Mouse (Mus musculus) stomach, embryonic 16.5 days (tissue): Measurements from ENCODE around the gene Cpn1. TPM values are rescaled to one million over a fixed set of nuclear protein-coding genes. Genes with fewer than 3 reads are reported as not detected.

ENCODE experiments used
- ATAC-seq: fragments of 200-750 bp; cut with Nextera tagmentation; 2 replicates; pipeline ENCODE4 v1.8.0; 2017; ENCODE audit warnings: moderate number of reproducible peaks, moderate TSS enrichment; ENCODE audit not compliant: insufficient read depth, low FRiP score
- H3K27ac ChIP-seq: fragments of 300-500 bp; sonication (generic); 2 replicates; pipeline ENCODE4 v1.5.1; 2014; ENCODE audit warnings: low read length
- H3K27me3 ChIP-seq: fragments of 300-500 bp; sonication (generic); 2 replicates; pipeline ENCODE4 v1.6.1; 2014; ENCODE audit warnings: low read length, control low read depth, mixed read lengths; ENCODE audit not compliant: control insufficient read depth, insufficient read depth
- H3K36me3 ChIP-seq: fragments of 300-500 bp; sonication (generic); 2 replicates; pipeline ENCODE4 v1.6.1; 2014; ENCODE audit warnings: low read length; ENCODE audit not compliant: control insufficient read depth, insufficient read depth
- H3K4me1 ChIP-seq: fragments of 300-500 bp; sonication (generic); 2 replicates; pipeline ENCODE4 v1.6.1; 2014; ENCODE audit warnings: low read length, control low read depth, mixed read lengths; ENCODE audit not compliant: control insufficient read depth, insufficient read depth
- H3K4me2 ChIP-seq: fragments of 300-500 bp; sonication (generic); 2 replicates; pipeline ENCODE4 v1.6.1; 2014; ENCODE audit warnings: low read depth, low read length, mixed read lengths
- H3K4me3 ChIP-seq: fragments of 300-500 bp; sonication (generic); replicated peaks from 2 replicates; pipeline ENCODE4 v1.5.1; 2014; ENCODE audit warnings: mild to moderate bottlenecking, low read length
- H3K9ac ChIP-seq: fragments of 300-500 bp; sonication (generic); 2 replicates; pipeline ENCODE4 v1.6.1; 2014; ENCODE audit warnings: low read length
- H3K9me3 ChIP-seq: fragments of 300-500 bp; sonication (generic); replicated peaks from 2 replicates; pipeline ENCODE4 v1.6.1; 2016; ENCODE audit warnings: low read length, control low read depth; ENCODE audit not compliant: control insufficient read depth
- WGBS: fragments of 180-500 bp; shearing (Covaris S2); extraction: QIAGEN DNeasy Blood & Tissue Kit; methylation state at CpG from one replicate; pipeline ENCODE4 v1.1.7; 2014; 5-methylcytosine and 5-hydroxymethylcytosine counted together
- polyA plus RNA-seq: library from polyadenylated mRNA; unstranded; fragments of >200 nt; fragmentation: Nextera tagmentation; extraction: Ambion mirVana; gene quantifications from 2 replicates; pipeline ENCODE4 v1.2.1, GENCODE M21; 2015

The Cpn1 gene
- polyA plus RNA-seq, 1 experiment from 2014 or later: 56.6 TPM

DNA sequence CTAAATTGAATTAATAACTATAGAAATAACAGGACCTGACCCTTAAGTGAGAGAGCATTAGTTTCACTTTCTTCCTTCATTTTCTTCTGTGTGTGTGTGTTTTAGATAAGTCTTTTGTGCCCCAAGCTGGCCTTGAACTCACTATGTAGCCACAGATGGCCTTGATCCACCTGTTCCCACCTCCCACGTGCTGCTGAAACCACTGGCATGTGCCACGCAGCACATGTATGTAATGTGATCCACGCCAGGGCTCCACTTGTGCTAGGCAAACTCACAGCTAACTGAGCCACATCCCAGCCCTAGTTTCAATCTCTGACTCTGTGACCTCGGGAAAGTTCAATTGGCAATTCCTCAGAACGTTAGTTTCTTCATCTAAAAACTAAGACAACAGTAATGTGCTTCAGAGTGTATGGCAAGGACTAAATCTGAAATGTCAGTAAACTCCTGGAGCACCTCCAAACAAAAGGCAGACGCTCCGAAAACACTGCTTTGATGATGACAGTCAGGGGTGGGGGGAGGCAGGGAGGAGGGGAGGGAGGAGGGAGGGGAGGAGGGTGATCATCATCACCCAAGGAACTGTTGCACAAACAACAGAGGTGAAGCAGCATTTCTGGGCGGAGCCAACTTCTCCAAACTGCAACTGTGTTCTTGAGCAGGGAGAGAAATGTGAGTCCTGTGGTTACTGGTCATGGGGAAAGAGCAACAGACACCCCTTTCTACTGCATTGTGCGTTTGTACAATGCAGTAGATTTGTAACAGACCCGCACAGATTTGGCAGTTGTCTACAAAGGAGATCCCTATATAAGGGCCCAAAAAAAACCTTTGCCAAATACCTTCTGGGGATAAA, 60.0 kb downstream of the Cpn1 start:
- H3K9ac ChIP-seq: no peak overlapping the region

DNA sequence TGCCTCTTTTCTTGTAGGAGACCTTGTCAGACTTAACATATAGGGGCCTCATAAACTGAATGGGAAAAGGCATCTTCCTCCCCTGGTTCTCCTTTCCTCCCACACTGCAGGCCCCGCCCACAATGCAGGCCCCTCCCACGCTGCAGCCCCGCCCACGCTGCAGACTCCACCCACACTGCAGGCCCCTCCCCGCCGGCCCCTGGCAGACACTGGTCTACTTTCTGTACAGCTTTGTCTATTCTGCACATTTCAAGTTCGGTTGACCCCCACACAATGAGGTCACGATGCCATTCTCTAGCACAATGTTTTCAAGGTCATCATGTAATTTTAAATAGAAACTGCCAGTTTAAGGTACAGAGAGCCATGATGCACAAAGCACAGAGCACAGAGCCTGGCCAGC, 62.0 kb downstream of the Cpn1 start:
- H3K9me3 ChIP-seq: 0 out of 2 replicates have a peak, but pooled peaks cover 3% of the 10 kb centered on the region
- H3K36me3 ChIP-seq: no peaks in the 10 kb centered on the region; the same call in 1 of the 2 replicates
- no peak for ATAC-seq
- no peaks in the 10 kb centered on the region for H3K27me3 ChIP-seq
- peaks cover 3% of the 10 kb centered on the region; the same call in 1 of the 2 replicates for H3K4me1 ChIP-seq
- H3K4me2 ChIP-seq: no peak overlapping the region
- H3K27ac ChIP-seq: no peak overlapping the region
- WGBS: 58% methylated on average over 8 of the region's 8 CpGs
- no peak overlapping the region for H3K4me3 ChIP-seq
- H3K9ac ChIP-seq: no peak overlapping the region

More for the DNA sequence above, 60.0 kb downstream of the Cpn1 start:
- Histone ChIP-seq H3K4me1 (peaks cover 5% of the 10 kb centered on the region; the same call in 1 of the 2 replicates), H3K27ac (no peak overlapping the region), H3K27me3 (no peaks in the 10 kb centered on the region), H3K4me3 (no peak overlapping the region), H3K36me3 (no peaks in the 10 kb centered on the region; the same call in 1 of the 2 replicates), H3K4me2 (no peak overlapping the region), H3K9me3 (0 out of 2 replicates have a peak, but pooled peaks cover 3% of the 10 kb centered on the region)
- ATAC-seq: no peak
- WGBS: 67% methylated on average over 10 of the region's 10 CpGs

DNA sequence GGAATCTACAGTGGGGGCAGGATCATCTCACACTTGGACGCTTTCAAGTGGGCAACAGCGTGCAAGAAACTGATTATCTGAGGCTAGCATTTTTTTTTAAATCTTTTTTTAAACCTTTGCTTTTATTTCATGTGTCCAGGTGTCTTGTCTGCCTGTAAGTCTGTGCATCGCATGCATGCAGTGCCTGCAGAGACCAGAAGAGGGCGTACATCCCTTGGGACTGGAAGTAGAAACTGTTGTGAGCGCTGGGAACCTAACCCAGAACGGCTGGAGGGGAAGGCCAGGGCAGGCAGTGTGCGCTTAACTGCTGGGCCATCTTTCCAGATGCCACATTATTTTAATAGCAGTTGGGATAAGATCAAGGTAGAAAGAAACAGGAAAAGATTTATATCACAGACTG, 63.4 kb downstream of the Cpn1 start:
- H3K27me3 ChIP-seq: no peaks in the 10 kb centered on the region
- H3K36me3 ChIP-seq: no peaks in the 10 kb centered on the region; the same call in 1 of the 2 replicates
- H3K4me2 ChIP-seq: no peak overlapping the region
- H3K4me1 ChIP-seq: peaks cover 3% of the 10 kb centered on the region; the same call in 1 of the 2 replicates
- no peak overlapping the region for H3K27ac ChIP-seq
- 0 out of 2 replicates have a peak, but pooled peaks cover 3% of the 10 kb centered on the region for H3K9me3 ChIP-seq
- no peak overlapping the region for H3K4me3 ChIP-seq
- no peak overlapping the region for H3K9ac ChIP-seq
- 97% methylated on average over 7 of the region's 7 CpGs for WGBS
- no peak for ATAC-seq

DNA sequence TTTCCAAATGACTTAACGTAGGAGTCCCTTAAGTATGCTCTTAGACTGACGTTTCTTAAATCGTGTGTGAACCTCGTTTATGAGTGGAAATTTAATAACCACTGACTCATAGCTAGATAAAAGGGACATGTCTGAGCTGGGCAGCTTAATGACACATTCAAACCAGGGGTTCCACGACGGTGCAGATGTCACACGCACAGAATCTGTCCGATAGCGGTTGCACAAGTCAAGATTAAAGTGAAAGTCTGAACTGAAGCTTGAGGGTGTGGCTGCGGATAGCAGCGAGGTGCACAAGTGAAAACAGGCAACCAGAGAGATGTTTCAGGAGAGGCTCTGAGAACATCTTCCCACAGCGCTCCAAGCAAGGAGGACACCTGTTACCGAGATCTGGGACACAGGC, 64.9 kb downstream of the Cpn1 start:
- 47% methylated on average over 13 of the region's 13 CpGs for WGBS
- H3K4me1 ChIP-seq: peaks cover 11% of the 10 kb centered on the region; the same call in 1 of the 2 replicates
- H3K4me3 ChIP-seq: peak overlapping the region; percentile 15; the same call in 1 of the 2 replicates
- H3K36me3 ChIP-seq: no peaks in the 10 kb centered on the region; the same call in 1 of the 2 replicates
- no peak overlapping the region for H3K9ac ChIP-seq
- H3K4me2 ChIP-seq: peak overlapping the region; percentile 16; the same call in 1 of the 2 replicates
- ATAC-seq: no peak
- no peak overlapping the region for H3K27ac ChIP-seq
- 0 out of 2 replicates have a peak, but pooled peaks cover 3% of the 10 kb centered on the region for H3K9me3 ChIP-seq
- no peaks in the 10 kb centered on the region for H3K27me3 ChIP-seq

DNA sequence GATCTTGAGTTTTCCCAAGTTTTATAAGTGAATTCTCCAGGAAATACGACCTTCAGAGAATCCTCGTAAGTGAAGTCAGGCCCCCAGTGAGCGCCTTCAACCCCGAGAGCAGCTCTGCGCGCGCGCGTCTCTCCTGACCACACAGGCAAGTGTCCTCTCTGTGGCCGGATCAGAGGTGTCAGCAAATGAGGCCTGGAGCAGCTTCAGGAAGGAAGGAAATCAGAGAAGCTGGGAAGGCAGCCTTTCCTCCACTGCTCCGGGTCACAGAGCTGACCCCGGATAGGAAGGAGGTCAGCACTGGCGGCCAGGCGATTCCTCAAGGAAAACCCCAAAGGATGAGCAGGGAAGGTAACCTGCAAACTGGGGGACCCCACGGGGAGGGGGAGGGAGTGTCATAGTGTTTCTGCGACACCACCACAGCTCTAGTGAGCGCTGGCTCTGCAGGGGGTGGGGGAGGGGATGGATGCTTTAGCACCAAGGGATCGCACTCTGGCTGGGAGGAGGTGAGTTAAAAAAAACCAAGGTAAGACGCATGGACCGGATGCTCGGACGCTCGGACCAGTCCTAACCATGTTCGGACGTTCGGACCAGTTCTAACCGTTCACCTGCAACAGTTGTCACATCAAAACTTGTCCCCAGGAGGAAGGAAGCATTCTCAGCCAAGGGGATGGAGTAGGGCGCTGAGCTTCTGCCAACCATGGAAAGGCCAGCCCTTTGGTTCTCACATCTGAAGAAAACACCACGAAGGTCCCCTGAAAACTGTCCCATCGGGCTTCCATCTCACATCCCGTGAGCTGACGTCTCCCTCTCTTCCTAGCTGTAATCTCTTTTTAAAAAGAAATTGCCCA, 65.7 kb downstream of the Cpn1 start:
- Histone ChIP-seq H3K27me3 (no peaks in the 10 kb centered on the region), H3K4me1 (peaks cover 14% of the 10 kb centered on the region; the same call in 1 of the 2 replicates), H3K36me3 (no peaks in the 10 kb centered on the region; the same call in 1 of the 2 replicates), H3K27ac (no peak overlapping the region), H3K4me2 (peak overlapping the region; percentile 13), H3K4me3 (no peak overlapping the region), H3K9ac (no peak overlapping the region), H3K9me3 (0 out of 2 replicates have a peak, but pooled peaks cover 3% of the 10 kb centered on the region)
- WGBS: 34% methylated on average over 32 of the region's 32 CpGs
- no peak for ATAC-seq

DNA sequence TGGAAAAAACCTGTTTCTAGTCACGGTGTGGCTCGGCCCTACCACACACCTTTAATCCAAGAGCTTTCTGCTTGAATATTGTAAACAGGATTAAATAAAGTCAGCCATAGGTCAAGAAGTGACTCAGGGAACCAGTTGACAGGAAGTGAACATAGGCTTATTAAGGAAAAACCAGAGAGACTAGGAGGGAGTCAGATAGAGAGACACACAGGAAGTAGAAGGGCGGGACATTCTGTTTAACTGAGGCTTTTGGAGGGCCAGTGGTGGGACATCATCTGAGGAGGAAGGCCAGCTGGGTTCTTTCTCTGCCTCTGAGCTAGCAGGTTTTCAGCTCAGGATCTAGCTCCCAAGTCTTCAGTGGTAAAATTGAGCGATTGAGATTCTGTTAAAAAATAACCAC, 66.5 kb downstream of the Cpn1 start:
- H3K9ac ChIP-seq: no peak overlapping the region
- 68% methylated on average over 4 of the region's 4 CpGs for WGBS
- H3K27me3 ChIP-seq: no peaks in the 10 kb centered on the region
- H3K27ac ChIP-seq: no peak overlapping the region
- H3K4me2 ChIP-seq: no peak overlapping the region
- no peaks in the 10 kb centered on the region; the same call in 1 of the 2 replicates for H3K36me3 ChIP-seq
- ATAC-seq: no peak
- no peak overlapping the region for H3K4me3 ChIP-seq
- 0 out of 2 replicates have a peak, but pooled peaks cover 3% of the 10 kb centered on the region for H3K9me3 ChIP-seq
- peaks cover 17% of the 10 kb centered on the region; the same call in 1 of the 2 replicates for H3K4me1 ChIP-seq

DNA sequence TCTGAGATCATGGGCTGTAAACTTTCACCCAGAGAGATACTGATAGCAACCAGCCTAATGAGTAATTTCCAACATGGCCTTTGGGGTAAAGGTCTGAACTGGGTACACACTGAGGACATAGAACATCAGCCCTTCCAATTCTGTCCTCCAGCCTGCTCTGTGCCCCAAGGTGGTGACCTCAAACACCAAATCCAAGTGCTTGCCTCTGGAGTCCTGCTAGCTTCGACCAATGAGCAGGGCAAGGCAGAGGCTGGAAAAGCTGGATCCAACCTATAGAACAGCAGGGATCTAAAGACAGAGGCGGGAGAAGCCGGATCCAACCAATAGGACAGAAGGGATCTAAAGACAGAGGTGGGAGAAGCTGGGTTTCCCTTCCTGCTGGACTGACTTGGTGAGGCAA, 67.5 kb downstream of the Cpn1 start:
- no peak overlapping the region for H3K9ac ChIP-seq
- no peak overlapping the region for H3K27ac ChIP-seq
- H3K4me1 ChIP-seq: peaks cover 17% of the 10 kb centered on the region; the same call in 1 of the 2 replicates
- H3K27me3 ChIP-seq: no peaks in the 10 kb centered on the region
- ATAC-seq: no peak
- no peak overlapping the region for H3K4me3 ChIP-seq
- no peaks in the 10 kb centered on the region; the same call in 1 of the 2 replicates for H3K36me3 ChIP-seq
- WGBS: 83% methylated on average over 3 of the region's 3 CpGs
- H3K4me2 ChIP-seq: no peak overlapping the region
- 0 out of 2 replicates have a peak, but pooled peaks cover 3% of the 10 kb centered on the region for H3K9me3 ChIP-seq

DNA sequence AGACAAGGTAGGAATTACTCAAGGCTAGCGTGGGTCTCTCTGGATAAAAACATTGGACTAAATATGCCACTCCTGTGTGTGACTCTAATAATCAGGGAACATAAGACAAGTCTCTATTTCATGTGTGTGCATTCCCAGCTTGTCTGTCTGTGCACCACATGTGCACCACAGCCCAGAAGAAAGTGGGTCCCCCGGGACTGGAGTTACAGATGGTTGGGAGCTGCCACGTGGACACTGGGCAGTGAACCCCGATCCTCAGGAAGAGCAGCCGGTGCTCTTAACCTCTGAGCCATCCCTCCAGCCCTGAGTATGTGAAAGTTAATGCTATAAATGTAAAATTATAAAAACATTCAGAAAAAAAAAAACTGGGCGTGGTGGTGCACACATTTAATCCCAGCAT, 68.6 kb downstream of the Cpn1 start:
- H3K36me3 ChIP-seq: no peaks in the 10 kb centered on the region
- peaks cover 17% of the 10 kb centered on the region; the same call in 1 of the 2 replicates for H3K4me1 ChIP-seq
- 77% methylated on average over 6 of the region's 6 CpGs for WGBS
- no peaks in the 10 kb centered on the region for H3K27me3 ChIP-seq
- ATAC-seq: no peak
- H3K9me3 ChIP-seq: no peaks in the 10 kb centered on the region
- no peak overlapping the region for H3K9ac ChIP-seq
- H3K27ac ChIP-seq: peak overlapping the region; percentile 73; the same call in 1 of the 2 replicates
- H3K4me3 ChIP-seq: no peak overlapping the region
- H3K4me2 ChIP-seq: no peak overlapping the region
